Mouse (Mus musculus) E14TG2a.4 (cell line): ENCODE measurements at regions not wholly inside any gene's neighbourhood (a gene's known extent, or its start where the extent isn't known, plus 50 kb on each side); places are given as distances from the start of the nearest gene placed in this dataset.
A peak's percentile ranks its signal among the peaks of the same experiment; 100 is the strongest.

Experiments used
- H3K27me3 ChIP-seq: 2 replicates; pipeline ENCODE4 v1.6.1; 2014; ENCODE audit warnings: low read length, control low read depth; ENCODE audit not compliant: insufficient read depth
- H3K36me3 ChIP-seq: 2 replicates; pipeline ENCODE4 v1.6.1; 2014; ENCODE audit warnings: low read length, control low read depth; ENCODE audit not compliant: insufficient read depth
- H3K4me1 ChIP-seq: replicated peaks from 2 replicates; pipeline ENCODE4 v1.6.1; 2014; ENCODE audit warnings: low read depth, low read length, control low read depth
- H3K4me3 ChIP-seq: replicated peaks from 2 replicates; pipeline ENCODE4 v1.5.1; 2014; ENCODE audit warnings: mild to moderate bottlenecking, low read length
- H3K9me3 ChIP-seq: 2 replicates; pipeline ENCODE4 v1.6.1; 2014; ENCODE audit warnings: low read length, control low read depth
- CTCF ChIP-seq: conservative IDR thresholded peaks from 2 replicates; pipeline ENCODE4 v1.5.1; 2014; ENCODE audit warnings: low read length
- NANOG ChIP-seq: IDR thresholded peaks from 2 replicates; pipeline ENCODE4 v1.6.1; 2014; ENCODE audit warnings: borderline replicate concordance, low read length, mixed read lengths
- POU5F1 ChIP-seq: IDR thresholded peaks from 2 replicates; pipeline ENCODE4 v1.6.1; 2014; ENCODE audit warnings: low read length, borderline replicate concordance

DNA sequence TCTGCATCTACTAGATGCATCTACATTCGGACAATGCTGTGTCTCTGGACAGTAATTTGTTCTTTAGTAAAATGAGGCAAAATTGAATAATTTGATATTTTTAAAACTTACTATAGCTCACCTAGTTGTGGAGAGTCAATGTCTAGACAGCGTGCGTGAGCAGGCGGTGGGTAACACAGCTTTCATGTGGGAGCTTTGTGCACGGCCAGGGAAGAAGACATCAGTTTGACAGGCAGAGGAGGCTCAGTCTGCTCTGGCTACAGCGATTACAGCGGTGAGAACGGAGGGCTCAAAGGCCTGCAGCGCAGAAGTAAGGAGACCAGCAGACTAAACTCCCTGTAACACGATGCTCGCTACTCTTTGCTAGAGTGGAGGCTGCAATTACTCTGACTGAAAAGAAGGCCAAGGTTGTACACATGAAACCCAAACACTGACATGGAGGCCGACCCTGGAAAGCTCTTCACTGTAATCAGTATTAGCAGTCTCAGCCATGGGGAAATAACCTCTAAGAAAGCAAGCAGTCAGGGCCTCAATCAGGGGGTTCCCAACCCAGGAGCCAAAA is 120.5 kb downstream of the Polr2m start:
- H3K27me3 ChIP-seq = 0 out of 2 replicates have a peak, but pooled peaks cover 4% of the 10 kb centered on the region
- peaks cover 16% of the 10 kb centered on the region for H3K4me1 ChIP-seq
- H3K36me3 ChIP-seq = no peaks in the 10 kb centered on the region
- H3K4me3 ChIP-seq = no peak overlapping the region
- TF ChIP-seq POU5F1 = no peak
- TF ChIP-seq NANOG = no peak
- TF ChIP-seq CTCF = no peak
- H3K9me3 ChIP-seq = peaks cover 7% of the 10 kb centered on the region; the same call in 1 of the 2 replicates

GRCm38 (mm10) chr9:71364047-71364665 is 121.6 kb downstream of the Polr2m start:
- Histone ChIP-seq H3K27me3 (0 out of 2 replicates have a peak, but pooled peaks cover 4% of the 10 kb centered on the region), H3K4me3 (no peak overlapping the region), H3K9me3 (peaks cover 7% of the 10 kb centered on the region; the same call in 1 of the 2 replicates), H3K4me1 (peaks cover 16% of the 10 kb centered on the region), H3K36me3 (no peaks in the 10 kb centered on the region)
- TF ChIP-seq CTCF = no peak
- TF ChIP-seq NANOG = no peak
- no peak for TF ChIP-seq POU5F1

GRCm38 (mm10) chr9:71362401-71362800 is 123.3 kb downstream of the Polr2m start:
- peak; percentile 21 for TF ChIP-seq CTCF
- TF ChIP-seq NANOG = no peak
- TF ChIP-seq POU5F1 = no peak
- Histone ChIP-seq H3K36me3 (no peaks in the 10 kb centered on the region), H3K4me3 (no peak overlapping the region), H3K4me1 (peaks cover 16% of the 10 kb centered on the region), H3K27me3 (peaks cover 11% of the 10 kb centered on the region), H3K9me3 (no peaks in the 10 kb centered on the region)

GRCm38 (mm10) chr9:71361961-71362360 is 123.8 kb downstream of the Polr2m start:
- no peaks in the 10 kb centered on the region for H3K36me3 ChIP-seq
- TF ChIP-seq CTCF (no peak), NANOG (no peak), POU5F1 (no peak)
- H3K4me3 ChIP-seq = no peak overlapping the region
- peaks cover 13% of the 10 kb centered on the region for H3K27me3 ChIP-seq
- no peaks in the 10 kb centered on the region for H3K9me3 ChIP-seq
- H3K4me1 ChIP-seq = peaks cover 16% of the 10 kb centered on the region

- H3K27me3 ChIP-seq = peaks cover 16% of the 10 kb centered on the region
- no peaks in the 10 kb centered on the region for H3K9me3 ChIP-seq
- peaks cover 16% of the 10 kb centered on the region for H3K4me1 ChIP-seq
- no peaks in the 10 kb centered on the region for H3K36me3 ChIP-seq
- no peak overlapping the region for H3K4me3 ChIP-seq
- TF ChIP-seq NANOG (no peak; the same call in 1 of the 2 replicates), POU5F1 (no peak), CTCF (no peak)
These were observed 124.4 kb downstream of the Polr2m start for GRCm38 (mm10) chr9:71361311-71361710.

- Histone ChIP-seq H3K4me3 (no peak overlapping the region), H3K27me3 (peaks cover 16% of the 10 kb centered on the region), H3K4me1 (peaks cover 16% of the 10 kb centered on the region), H3K36me3 (no peaks in the 10 kb centered on the region), H3K9me3 (peaks cover 6% of the 10 kb centered on the region; the same call in 1 of the 2 replicates)
- TF ChIP-seq NANOG = no peak
- TF ChIP-seq CTCF = no peak
- TF ChIP-seq POU5F1 = no peak
These were observed 125.1 kb downstream of the Polr2m start for GRCm38 (mm10) chr9:71360676-71361075.

DNA sequence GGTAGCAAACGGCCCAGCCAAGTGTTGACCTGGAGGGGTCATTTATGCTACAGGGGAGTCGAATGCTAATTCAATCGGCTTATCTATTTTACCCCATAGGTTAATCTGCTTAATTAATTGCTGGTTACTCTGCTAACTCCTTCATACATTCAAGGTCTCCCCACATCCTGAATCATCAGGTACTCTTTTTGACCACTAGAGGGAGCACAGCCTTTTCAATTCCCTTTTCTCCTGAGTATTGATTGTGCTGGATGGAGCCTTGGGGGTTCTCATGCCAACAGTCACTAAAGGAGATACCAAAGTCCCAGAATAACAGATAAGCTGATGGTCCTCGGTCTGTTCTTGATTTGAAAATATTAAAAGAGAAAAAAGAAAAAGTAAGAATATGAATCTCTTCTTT is 126.8 kb downstream of the Polr2m start:
- H3K27me3 ChIP-seq = peaks cover 19% of the 10 kb centered on the region
- no peak overlapping the region for H3K4me3 ChIP-seq
- peaks cover 12% of the 10 kb centered on the region; the same call in 1 of the 2 replicates for H3K9me3 ChIP-seq
- peak; percentile 82 for TF ChIP-seq CTCF
- TF ChIP-seq POU5F1 = no peak
- no peak for TF ChIP-seq NANOG
- H3K36me3 ChIP-seq = no peaks in the 10 kb centered on the region
- H3K4me1 ChIP-seq = peaks cover 16% of the 10 kb centered on the region

GRCm38 (mm10) chr9:71355721-71356120 is 130.0 kb downstream of the Polr2m start:
- TF ChIP-seq CTCF = no peak
- no peak for TF ChIP-seq POU5F1
- TF ChIP-seq NANOG = no peak
- H3K36me3 ChIP-seq = no peaks in the 10 kb centered on the region
- H3K27me3 ChIP-seq = peaks cover 18% of the 10 kb centered on the region
- no peak overlapping the region for H3K4me3 ChIP-seq
- H3K9me3 ChIP-seq = peaks cover 24% of the 10 kb centered on the region; the same call in 1 of the 2 replicates
- 0 out of 2 replicates have a peak, but pooled peaks cover under 1% of the 10 kb centered on the region for H3K4me1 ChIP-seq
